Mouse (Mus musculus): ENCODE results near the gene Sacs. TPM values are rescaled to one million over a fixed set of nuclear protein-coding genes. Genes with fewer than 3 reads are reported as not detected.
"Not testable (repeated sequence)": the region's sequence is repeated elsewhere in the genome, so short reads cannot be mapped to it uniquely, and the experiment has no call there.

Sacs gene
- 10 to 100 TPM; 33.0 to 33.6 TPM for total RNA-seq (2021)
- long read RNA-seq, experiment 1, partial matches to known transcripts: 1 of 6 reads
- long read RNA-seq, experiment 1, other reads (novel, unspliced or antisense): 5 of 6 reads
- long read RNA-seq, experiment 2, partial matches to known transcripts: 1 of 2 reads
- long read RNA-seq, experiment 2, other reads (novel, unspliced or antisense): 1 of 2 reads

- intact Hi-C loops (cut with DNase I): loop anchor here (2.0 kb wide), 1 partner anchor 35 kb away; no protein-coding TSS in a partner anchor
- DNase-seq: peak; percentile 27 to 44
Observed at GRCm38 (mm10) chr14:61137994-61138726, at the start of gene Sacs. Sacs (plus strand) TSS chr14:61138457.

- intact Hi-C loops (cut with DNase I): no loop called here
- peak in 1 of 2 experiments; percentile 8 for DNase-seq
Observed at GRCm38 (mm10) chr14:61090955-61091354, 47.3 kb upstream of the Sacs start.

GRCm38 (mm10) chr14:61092073-61092472 is 46.2 kb upstream of the Sacs start:
- intact Hi-C loops (cut with DNase I): no loop called here
- DNase-seq: peak in 1 of 2 experiments; percentile 18

GRCm38 (mm10) chr14:61097974-61098625 is 40.2 kb upstream of the Sacs start:
- DNase-seq: peak; percentile 26 to 38
- intact Hi-C loops (cut with DNase I): no loop called here

GRCm38 (mm10) chr14:61100736-61101135 is 37.5 kb upstream of the Sacs start:
- DNase-seq: no peak
- intact Hi-C loops (cut with DNase I): no loop called here

- intact Hi-C loops (cut with DNase I): no loop called here
- DNase-seq: no peak
Observed at GRCm38 (mm10) chr14:61106404-61106803, 31.9 kb upstream of the Sacs start.

GRCm38 (mm10) chr14:61108625-61109024 is 29.6 kb upstream of the Sacs start:
- intact Hi-C loops (cut with DNase I): no loop called here

GRCm38 (mm10) chr14:61112404-61112803 is 25.9 kb upstream of the Sacs start:
- intact Hi-C loops (cut with DNase I): loop anchor here (1.0 to 10.0 kb wide), 3 partner anchors 182 to 598 kb away; no protein-coding TSS in a partner anchor
- DNase-seq: peak; percentile 81 to 90

More at GRCm38 (mm10) chr14:61108625-61109024, 29.6 kb upstream of the Sacs start:
- DNase-seq: no peak

- no peak for DNase-seq
- intact Hi-C loops (cut with DNase I): no loop called here
Observed at GRCm38 (mm10) chr14:61124755-61125154, 13.5 kb upstream of the Sacs start.

- DNase-seq: no peak
- intact Hi-C loops (cut with DNase I): no loop called here
Observed at GRCm38 (mm10) chr14:61125201-61125600, 13.1 kb upstream of the Sacs start.

- intact Hi-C loops (cut with DNase I); DNase-seq: not testable (repeated sequence)
Observed at GRCm38 (mm10) chr14:61127365-61127764, 10.9 kb upstream of the Sacs start.

- DNase-seq: no peak
- intact Hi-C loops (cut with DNase I): no loop called here
Observed at GRCm38 (mm10) chr14:61128961-61129507, 9.2 kb upstream of the Sacs start.

- intact Hi-C loops (cut with DNase I): no loop called here
- DNase-seq: no peak
Observed at GRCm38 (mm10) chr14:61132556-61132955, 5.7 kb upstream of the Sacs start.

- intact Hi-C loops (cut with DNase I): no loop called here
- no peak for DNase-seq
Observed at GRCm38 (mm10) chr14:61134381-61135030, 3.8 kb upstream of the Sacs start.

GRCm38 (mm10) chr14:61137410-61137809 is 847 bp upstream of the Sacs start:
- intact Hi-C loops (cut with DNase I): no loop called here
- DNase-seq: no peak

- intact Hi-C loops (cut with DNase I): loop anchor here (2.0 kb wide), 1 partner anchor 34 kb away; no protein-coding TSS in a partner anchor
- no peak for DNase-seq
Observed at GRCm38 (mm10) chr14:61138727-61139067, 440 bp downstream of the Sacs start.

- DNase-seq: no peak
- intact Hi-C loops (cut with DNase I): no loop called here
Observed at GRCm38 (mm10) chr14:61143358-61143757, 5.1 kb downstream of the Sacs start.

GRCm38 (mm10) chr14:61143869-61144268 is 5.6 kb downstream of the Sacs start:
- intact Hi-C loops (cut with DNase I): no loop called here
- DNase-seq: no peak

- intact Hi-C loops (cut with DNase I); DNase-seq: not testable (repeated sequence)
Observed at GRCm38 (mm10) chr14:61150416-61150815, 12.2 kb downstream of the Sacs start.

- no peak for DNase-seq
- intact Hi-C loops (cut with DNase I): no loop called here
Observed at GRCm38 (mm10) chr14:61154900-61155585, 16.8 kb downstream of the Sacs start.

All from heart, postnatal 14 days (tissue).